Mouse (Mus musculus) liver, adult 2 months (tissue): Measurements from ENCODE around the gene Gm12166. TPM values are rescaled to one million over a fixed set of nuclear protein-coding genes. Genes with fewer than 3 reads are reported as not detected.
"Not testable (repeated sequence)": the region's sequence is repeated elsewhere in the genome, so short reads cannot be mapped to it uniquely, and the experiment has no call there.

Source experiments
- DNase-seq: peaks from one replicate; pipeline ENCODE4 v3.0.0-alpha.2; 2011; ENCODE audit warnings: low read depth, low spot score; ENCODE audit errors: extremely low read depth
- H3K27ac ChIP-seq: fragments of 200-500 bp; replicated peaks from 2 replicates; pipeline ENCODE4 v1.5.1; 2012; ENCODE audit warnings: low read depth, mild to moderate bottlenecking, control low read depth, inconsistent platforms, low read length; ENCODE audit not compliant: insufficient read depth
- H3K27me3 ChIP-seq: fragments of 200-500 bp; 2 replicates; pipeline ENCODE4 v1.6.1; 2012; ENCODE audit warnings: mild to moderate bottlenecking, moderate library complexity, low read length, inconsistent platforms; ENCODE audit not compliant: control insufficient read depth, insufficient read depth
- H3K36me3 ChIP-seq: fragments of 200-500 bp; 2 replicates; pipeline ENCODE4 v1.6.1; 2012; ENCODE audit warnings: low read length, inconsistent platforms; ENCODE audit not compliant: control insufficient read depth, insufficient read depth
- H3K4me1 ChIP-seq: fragments of 200-500 bp; 2 replicates; pipeline ENCODE4 v1.6.1; 2011; ENCODE audit warnings: low read length; ENCODE audit not compliant: control insufficient read depth, insufficient read depth
- H3K4me3 ChIP-seq: fragments of 200-500 bp; 2 replicates; pipeline ENCODE4 v1.5.1; 2011; ENCODE audit warnings: low read depth, mild to moderate bottlenecking, control low read depth, low read length, moderate library complexity; ENCODE audit not compliant: insufficient read depth
- H3K79me2 ChIP-seq: fragments of 200-500 bp; 2 replicates; pipeline ENCODE4 v1.6.1; 2012; ENCODE audit warnings: inconsistent platforms, mild to moderate bottlenecking, low read length, moderate library complexity; ENCODE audit not compliant: control insufficient read depth, insufficient read depth
- H3K9ac ChIP-seq: fragments of 200-500 bp; 2 replicates; pipeline ENCODE4 v1.6.1; 2012; ENCODE audit warnings: low read depth, mild to moderate bottlenecking, control low read depth, inconsistent platforms, low read length
- CTCF ChIP-seq: fragments of 200-500 bp; IDR thresholded peaks from 2 replicates; pipeline ENCODE4 v1.5.1; 2011; ENCODE audit warnings: low read depth, low read length, control low read depth
- POLR2A ChIP-seq: fragments of 200-500 bp; IDR thresholded peaks from 2 replicates; pipeline ENCODE4 v1.6.1; 2011; ENCODE audit warnings: low read length, control low read depth; ENCODE audit not compliant: insufficient read depth; ENCODE audit errors: extremely low read depth
- WGBS: fragments of 180-500 bp; shearing (Covaris S2); methylation state at CpG from one replicate; pipeline ENCODE4 v1.1.7; 2018; 5-methylcytosine and 5-hydroxymethylcytosine counted together
- polyA plus RNA-seq: library from polyadenylated mRNA; depleted of rRNA; stranded (reverse); fragments of >200 nt; gene quantifications from 2 replicates; pipeline ENCODE4 v1.2.3, GENCODE M21; 2012; rRNA removed
- total RNA-seq: library from RNA; depleted of rRNA; stranded (reverse); fragments of >200 nt; gene quantifications from 2 replicates; pipeline ENCODE4 v1.2.3, GENCODE M21; 2014; rRNA removed

The Gm12166 gene
- total RNA-seq (2.3 and 3.5 TPM in 2 replicates), polyA plus RNA-seq (6.2 and 7.0 TPM in 2 replicates)

GRCm38 (mm10) chr11:46052105-46052659, at the start of gene Gm12166:
TSS of gene Gm12166 (minus strand) at chr11:46052321.
- not testable (repeated sequence) for H3K9ac ChIP-seq, H3K27ac ChIP-seq, H3K4me1 ChIP-seq, H3K79me2 ChIP-seq, H3K4me3 ChIP-seq, H3K36me3 ChIP-seq
- peak; percentile 51 for DNase-seq
- WGBS = 44% methylated on average over 19 of the region's 19 CpGs
- peaks cover 11% of the 10 kb centered on the region for H3K27me3 ChIP-seq
- peak; percentile 93 for TF ChIP-seq CTCF

GRCm38 (mm10) chr11:46097062-46097461, 44.9 kb upstream of the Gm12166 start:
- DNase-seq = no peak
- Histone ChIP-seq H3K27me3 (no peaks in the 10 kb centered on the region), H3K36me3 (no peaks in the 10 kb centered on the region), H3K4me1 (no peaks in the 10 kb centered on the region; the same call in 1 of the 2 replicates), H3K27ac (no peak overlapping the region), H3K9ac (no peak overlapping the region), H3K4me3 (no peak overlapping the region), H3K79me2 (no peaks in the 10 kb centered on the region)
- TF ChIP-seq POLR2A (no peak), CTCF (no peak)
- 77% methylated on average over 3 of the region's 3 CpGs for WGBS

GRCm38 (mm10) chr11:46096265-46096649, 44.1 kb upstream of the Gm12166 start:
- H3K27me3 ChIP-seq = no peaks in the 10 kb centered on the region
- H3K4me3 ChIP-seq = no peak overlapping the region
- no peaks in the 10 kb centered on the region; the same call in 1 of the 2 replicates for H3K4me1 ChIP-seq
- no peak for DNase-seq
- H3K36me3 ChIP-seq = no peaks in the 10 kb centered on the region
- TF ChIP-seq POLR2A (no peak), CTCF (no peak)
- H3K27ac ChIP-seq = no peak overlapping the region
- H3K9ac ChIP-seq = no peak overlapping the region
- no peaks in the 10 kb centered on the region for H3K79me2 ChIP-seq
- WGBS = 95% methylated on average over 6 of the region's 6 CpGs

- Histone ChIP-seq H3K79me2 (no peaks in the 10 kb centered on the region), H3K4me3 (no peak overlapping the region), H3K4me1 (no peaks in the 10 kb centered on the region; the same call in 1 of the 2 replicates), H3K27me3 (no peaks in the 10 kb centered on the region), H3K27ac (no peak overlapping the region), H3K9ac (no peak overlapping the region), H3K36me3 (no peaks in the 10 kb centered on the region)
- 85% methylated on average over 9 of the region's 9 CpGs for WGBS
- no peak for DNase-seq
- TF ChIP-seq CTCF (no peak), POLR2A (no peak)
These were observed 43.5 kb upstream of the Gm12166 start for GRCm38 (mm10) chr11:46095477-46096264.

GRCm38 (mm10) chr11:46092121-46092520, 40.0 kb upstream of the Gm12166 start:
- 68% methylated on average over 4 of the region's 4 CpGs for WGBS
- no peak for DNase-seq
- H3K4me1 ChIP-seq = no peaks in the 10 kb centered on the region; the same call in 1 of the 2 replicates
- H3K36me3 ChIP-seq = no peaks in the 10 kb centered on the region
- no peak for TF ChIP-seq POLR2A
- no peak for TF ChIP-seq CTCF
- H3K27me3 ChIP-seq = no peaks in the 10 kb centered on the region
- no peaks in the 10 kb centered on the region for H3K79me2 ChIP-seq
- H3K9ac ChIP-seq = no peak overlapping the region
- no peak overlapping the region for H3K4me3 ChIP-seq
- no peak overlapping the region; the same call in 1 of the 2 replicates for H3K27ac ChIP-seq
